Mouse (Mus musculus) CH12.LX (cell line): ENCODE measurements around the gene Zscan29. TPM values are rescaled to one million over a fixed set of nuclear protein-coding genes. Genes with fewer than 3 reads are reported as not detected.

Source experiments
- DNase-seq: peaks from one replicate; pipeline ENCODE4 v3.0.0-alpha.2; 2013; ENCODE audit errors: extremely low read depth
- H3K27ac ChIP-seq: 2 replicates; pipeline ENCODE4 v1.5.1; 2012; ENCODE audit warnings: low read depth, mild to moderate bottlenecking, control low read depth, moderate library complexity; ENCODE audit not compliant: insufficient read depth
- H3K27me3 ChIP-seq: replicated peaks from 2 replicates; pipeline ENCODE3; 2012; ENCODE audit warnings: inconsistent platforms
- H3K36me3 ChIP-seq, 2 experiments: replicated peaks in 1 of 2; 2 replicates each; pipeline versions ENCODE3 to v1.6.1; 2012; ENCODE audit warnings: inconsistent platforms in 1 of 2, low read length in 1 of 2, mild to moderate bottlenecking in 1 of 2, mixed read lengths in 1 of 2, moderate library complexity in 1 of 2; ENCODE audit not compliant: control insufficient read depth in 1 of 2, insufficient read depth in 1 of 2
- H3K4me1 ChIP-seq, 2 experiments: 2 replicates each; pipeline ENCODE4 v1.6.1; 2012; ENCODE audit warnings: inconsistent platforms in 1 of 2, moderate library complexity in 1 of 2; ENCODE audit not compliant: insufficient read depth in 2 of 2, control insufficient read depth in 1 of 2
- H3K4me2 ChIP-seq: 2 replicates; pipeline ENCODE4 v1.6.1; 2012; ENCODE audit warnings: low read depth, mild to moderate bottlenecking, control low read depth; ENCODE audit not compliant: poor library complexity, insufficient read depth, severe bottlenecking
- H3K4me3 ChIP-seq, 3 experiments: fragments of 150-350 bp in 1 of 3; sonication (generic) in 1 of 3; replicated peaks in 1 of 3; 2 replicates each; pipeline versions ENCODE3 to v1.5.1; 2011 to 2012; ENCODE audit warnings: low read depth in 2 of 3, low read length in 2 of 3, mild to moderate bottlenecking in 2 of 3, moderate library complexity in 2 of 3, control low read depth in 1 of 3, improper control_type of control experiment in 1 of 3, inconsistent platforms in 1 of 3, mixed read lengths in 1 of 3; ENCODE audit not compliant: poor library complexity in 1 of 3
- H3K79me2 ChIP-seq: replicated peaks from 2 replicates; pipeline ENCODE4 v1.6.1; 2012; ENCODE audit warnings: mild to moderate bottlenecking, moderate library complexity; ENCODE audit not compliant: control insufficient read depth, poor library complexity, insufficient read depth, severe bottlenecking; ENCODE audit errors: extremely low read depth
- H3K9ac ChIP-seq: 2 replicates; pipeline ENCODE4 v1.6.1; 2012; ENCODE audit warnings: low read depth, mild to moderate bottlenecking, control low read depth, moderate library complexity; ENCODE audit not compliant: insufficient read depth
- H3K9me3 ChIP-seq: replicated peaks from 2 replicates; pipeline ENCODE3; 2012; ENCODE audit warnings: low read length, inconsistent platforms, mixed read lengths
- CTCF ChIP-seq, 2 experiments: IDR thresholded peaks in 1 of 2; conservative IDR thresholded peaks in 1 of 2; 2 replicates each; pipeline ENCODE4 v1.5.1; 2011 to 2012; ENCODE audit warnings: low read depth in 2 of 2, low read length in 2 of 2, improper control_type of control experiment in 1 of 2, inconsistent platforms in 1 of 2, mild to moderate bottlenecking in 1 of 2, moderate library complexity in 1 of 2
- EP300 ChIP-seq: IDR thresholded peaks from 2 replicates; pipeline ENCODE4 v1.6.1; 2011; ENCODE audit warnings: low read length, improper control_type of control experiment
- GABPA ChIP-seq: IDR thresholded peaks from 2 replicates; pipeline ENCODE4 v1.6.1; 2012; ENCODE audit warnings: low read depth, low read length, improper control_type of control experiment, inconsistent platforms; ENCODE audit not compliant: insufficient replicate concordance
- HCFC1 ChIP-seq: IDR thresholded peaks from 2 replicates; pipeline ENCODE4 v1.6.1; 2012; ENCODE audit warnings: low read depth, mild to moderate bottlenecking, inconsistent platforms, low read length, improper control_type of control experiment
- IRF4 ChIP-seq: IDR thresholded peaks from 2 replicates; pipeline ENCODE4 v1.6.1; 2014; ENCODE audit warnings: low read depth, mild to moderate bottlenecking, inconsistent platforms, low read length, improper control_type of control experiment
- MAFK ChIP-seq: IDR thresholded peaks from 2 replicates; pipeline ENCODE4 v1.6.1; 2011; ENCODE audit warnings: low read length, improper control_type of control experiment; ENCODE audit not compliant: insufficient replicate concordance
- NRF1 ChIP-seq: IDR thresholded peaks from 2 replicates; pipeline ENCODE4 v1.6.1; 2014; ENCODE audit warnings: low read depth, mild to moderate bottlenecking, inconsistent platforms, low read length, improper control_type of control experiment, moderate library complexity
- POLR2AphosphoS2 ChIP-seq: IDR thresholded peaks from 2 replicates; pipeline ENCODE4 v1.6.1; 2011; ENCODE audit warnings: low read depth, low read length, improper control_type of control experiment
- RAD21 ChIP-seq: IDR thresholded peaks from 2 replicates; pipeline ENCODE4 v1.6.1; 2011; ENCODE audit warnings: low read depth, mild to moderate bottlenecking, low read length, improper control_type of control experiment, moderate library complexity
- TCF12 ChIP-seq: IDR thresholded peaks from 2 replicates; pipeline ENCODE4 v1.6.1; 2014; ENCODE audit warnings: low read depth, mild to moderate bottlenecking, inconsistent platforms, low read length, improper control_type of control experiment
- USF1 ChIP-seq: IDR thresholded peaks from 2 replicates; pipeline ENCODE4 v1.6.1; 2014; ENCODE audit warnings: low read depth, mild to moderate bottlenecking, inconsistent platforms, low read length, improper control_type of control experiment
- USF2 ChIP-seq: conservative IDR thresholded peaks from 2 replicates; pipeline ENCODE4 v1.6.1; 2011; ENCODE audit warnings: low read depth, low read length, improper control_type of control experiment
- ZC3H11A ChIP-seq: IDR thresholded peaks from 2 replicates; pipeline ENCODE4 v1.6.1; 2012; ENCODE audit warnings: low read depth, mild to moderate bottlenecking, inconsistent platforms, low read length, improper control_type of control experiment
- dilution Hi-C: fragments of 300-500 bp; cut with MboI; formaldehyde crosslinking; loops from 2 replicates; pipeline ENCODE4 v1.14.3; 2020; ENCODE audit warnings: low sequenced_read_pairs; ENCODE audit not compliant: extremely low pct_unique_long_range_greater_than_20kb, extremely low pct_ligation_motif_present
- in situ Hi-C: fragments of 300-500 bp; cut with MboI; formaldehyde crosslinking; loops from 3 replicates; pipeline ENCODE4 v1.14.3; 2019; ENCODE audit warnings: low sequenced_read_pairs, low pct_ligation_motif_present, low pct_unique_long_range_greater_than_20kb, mixed read lengths
- polyA plus RNA-seq: library from polyadenylated mRNA; unstranded; fragments of >175 nt; gene quantifications from 2 replicates; pipeline ENCODE4 v1.2.1, GENCODE M21; 2012; ENCODE audit warnings: low read depth; ENCODE audit not compliant: insufficient read length
- total RNA-seq, 2 experiments: library from RNA; depleted of rRNA; stranded (reverse); fragments of 300-350 nt in 1 of 2; fragments of >200 nt in 1 of 2; gene quantifications; 2 replicates each; pipeline ENCODE4 v1.2.3; 2012 to 2014

The Zscan29 gene
- total and polyA plus RNA-seq, 3 experiments: 4.9 to 7.3 (median 6.8) TPM

DNA sequence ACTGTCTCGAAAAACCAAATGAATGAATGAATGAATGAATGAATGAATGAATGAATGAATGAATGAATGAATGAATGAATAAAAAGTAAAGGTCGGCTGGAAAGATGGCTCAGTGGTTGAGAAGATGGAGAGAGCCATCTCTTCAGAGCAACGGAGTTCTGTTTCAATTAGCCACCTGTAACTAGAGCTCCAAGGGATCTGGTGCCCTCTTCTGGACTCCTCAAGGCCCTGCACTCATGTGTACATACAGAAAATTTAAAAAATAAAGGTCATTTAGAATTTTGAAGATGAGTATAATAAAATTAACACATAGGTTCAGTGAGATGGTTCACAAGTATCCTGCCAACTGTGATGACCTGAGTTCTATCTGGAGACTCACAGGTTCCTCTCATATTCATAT is 17.8 kb downstream of the Zscan29 start:
- H3K4me1 ChIP-seq: no peaks in the 10 kb centered on the region
- H3K4me2 ChIP-seq: no peak overlapping the region
- no peak overlapping the region for H3K4me3 ChIP-seq
- H3K9ac ChIP-seq: no peak overlapping the region
- peaks cover 32 to 75% of the 10 kb centered on the region in 2 experiments for H3K36me3 ChIP-seq
- no peak overlapping the region for H3K27ac ChIP-seq
- no peaks in the 10 kb centered on the region for H3K27me3 ChIP-seq
- in situ Hi-C loops: no loop called here
- dilution Hi-C loops: no loop called here
- TF ChIP-seq ZC3H11A (no peak), RAD21 (peak; percentile 9), CTCF (conservative IDR thresholded peaks at IDR 0.05 in 1 of 2, IDR thresholded peaks at IDR 0.05 in 1 of 2; ENCODE audit: low read depth in 2 of 2, low read length in 2 of 2) (peak in 1 of 2 experiments; percentile 44; a peak in 2 of 4 replicates), MAFK (no peak), HCFC1 (no peak), GABPA (no peak), EP300 (no peak)
- DNase-seq: no peak
- H3K9me3 ChIP-seq: no peaks in the 10 kb centered on the region
- no peaks in the 10 kb centered on the region for H3K79me2 ChIP-seq

DNA sequence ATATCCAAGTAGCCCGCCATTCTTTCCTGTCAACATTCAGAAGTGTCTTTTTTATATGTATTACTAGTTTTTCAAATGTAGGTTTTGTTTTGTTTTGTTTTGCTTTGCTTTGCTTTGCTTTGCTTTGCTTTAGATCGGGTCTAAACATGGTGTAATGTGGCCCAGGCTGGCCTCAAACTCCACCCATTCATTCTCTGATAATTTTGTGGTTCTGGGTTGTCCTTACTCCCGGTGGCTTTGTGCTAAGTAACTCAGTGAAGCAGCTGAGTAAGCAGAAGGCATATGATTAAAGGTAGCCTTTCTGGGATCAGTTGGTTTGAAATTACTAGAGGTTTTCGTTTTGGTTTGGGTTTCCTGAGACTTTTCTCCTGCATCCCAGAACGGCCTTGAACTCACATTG is 21.2 kb downstream of the Zscan29 start:
- Histone ChIP-seq H3K4me3 (no peak overlapping the region), H3K4me2 (no peak overlapping the region), H3K27ac (no peak overlapping the region), H3K4me1 (no peaks in the 10 kb centered on the region), H3K27me3 (no peaks in the 10 kb centered on the region), H3K9me3 (no peaks in the 10 kb centered on the region), H3K79me2 (no peaks in the 10 kb centered on the region), H3K36me3 (peaks cover 34 to 81% of the 10 kb centered on the region in 2 experiments), H3K9ac (no peak overlapping the region)
- DNase-seq: no peak
- dilution Hi-C loops: no loop called here
- in situ Hi-C loops: no loop called here
- TF ChIP-seq CTCF (conservative IDR thresholded peaks at IDR 0.05 in 1 of 2, IDR thresholded peaks at IDR 0.05 in 1 of 2; ENCODE audit: low read depth in 2 of 2, low read length in 2 of 2) (no peak), POLR2AphosphoS2 (no peak)

DNA sequence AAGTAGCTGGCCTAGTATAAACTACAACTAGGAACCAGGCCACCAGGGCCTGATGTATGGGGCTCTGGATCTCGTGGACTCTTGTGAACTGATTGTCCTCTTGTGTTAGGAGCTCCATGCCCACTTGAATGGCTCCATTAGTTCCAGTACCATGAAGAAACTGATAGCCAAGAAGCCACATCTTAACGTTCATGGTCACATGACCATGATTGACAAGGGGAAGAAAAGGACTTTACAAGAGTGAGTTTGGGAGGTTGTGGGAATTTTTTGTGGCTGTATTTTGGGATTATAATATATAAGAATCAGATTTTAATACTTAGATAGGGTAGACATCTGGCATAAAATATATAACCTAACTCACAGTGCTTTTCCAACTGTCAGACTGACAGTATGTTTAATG is 28.5 kb downstream of the Zscan29 start:
- no peaks in the 10 kb centered on the region for H3K9me3 ChIP-seq
- peaks cover 4 to 35% of the 10 kb centered on the region in 2 experiments; a peak in 3 of 4 replicates for H3K4me1 ChIP-seq
- H3K79me2 ChIP-seq: peaks cover 32% of the 10 kb centered on the region
- DNase-seq: no peak
- H3K9ac ChIP-seq: peak overlapping the region; percentile 88; the same call in 1 of the 2 replicates
- in situ Hi-C loops: no loop called here
- dilution Hi-C loops: no loop called here
- no peak overlapping the region for H3K27ac ChIP-seq
- H3K36me3 ChIP-seq: peaks cover 28 to 57% of the 10 kb centered on the region in 2 experiments
- TF ChIP-seq USF2 (peak; percentile 42), HCFC1 (no peak), CTCF (conservative IDR thresholded peaks at IDR 0.05 in 1 of 2, IDR thresholded peaks at IDR 0.05 in 1 of 2; ENCODE audit: low read depth in 2 of 2, low read length in 2 of 2) (no peak), USF1 (peak; percentile 61), NRF1 (no peak), EP300 (no peak), TCF12 (no peak), IRF4 (no peak)
- TF ChIP-seq, all 38 proteins: peak for 2
- Histone ChIP-seq H3K27me3 (no peaks in the 10 kb centered on the region), H3K4me3 (no peak overlapping the region), H3K4me2 (peak overlapping the region; percentile 90)
